Mouse (Mus musculus) T-helper 2 cell (primary cell): ENCODE results near the gene Adcy4.

Experiments used
- in situ Hi-C: fragments of 300-600 bp; cut with MboI, MseI; formaldehyde crosslinking; loops from one replicate; pipeline ENCODE4 v1.15.1; 2025; ENCODE audit warnings: high pct_unique_total_duplicates

The Adcy4 gene

DNA sequence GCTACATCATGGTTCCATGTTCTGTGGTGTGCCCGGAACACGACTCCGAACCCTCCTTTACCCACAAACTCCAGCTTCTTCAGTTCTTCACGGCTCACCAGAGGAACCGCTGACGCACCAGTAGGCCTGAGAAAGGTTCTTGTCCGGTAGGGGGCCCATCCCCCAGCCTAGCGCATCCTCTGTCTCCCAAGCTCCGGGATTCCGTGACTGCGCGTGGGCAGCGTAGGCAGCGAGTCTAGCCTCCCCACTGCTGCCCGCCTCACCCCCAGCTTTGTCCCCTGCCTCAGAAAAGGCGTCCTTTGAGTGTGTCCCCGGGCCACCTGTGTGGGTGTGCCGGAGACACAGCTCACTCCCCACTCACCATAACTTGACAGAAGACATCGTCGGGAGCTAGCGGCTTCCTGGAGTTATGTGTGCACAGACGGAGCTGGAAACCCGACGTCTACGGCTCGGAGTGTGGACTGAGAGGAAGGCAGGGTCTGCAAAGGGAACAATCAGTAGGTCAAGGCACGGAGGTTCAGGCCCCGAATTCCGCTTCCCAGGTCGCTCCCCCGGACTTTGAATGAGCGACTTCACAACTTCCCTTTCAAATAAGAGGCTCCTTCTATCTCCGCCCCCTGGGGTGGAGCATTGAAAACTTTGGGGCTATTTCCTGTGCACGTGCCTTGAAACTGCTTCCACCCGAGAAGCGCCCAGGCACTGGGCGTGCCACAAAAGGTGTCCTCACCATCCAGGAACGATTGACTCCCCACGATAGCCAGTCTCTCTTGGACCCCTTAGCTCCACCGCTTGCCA lies 4.6 kb upstream of the Adcy4 start, which contains the start of gene Ripk3:
Gene Ripk3, minus strand, starts transcription at position 610 of the 795 bp plus-strand sequence.
- in situ Hi-C loops, result loop anchor here (5.0 kb wide), 1 partner anchor 44 kb away; no protein-coding TSS in a partner anchor

GRCm38 (mm10) chr14:55787731-55788130 lies 3.8 kb upstream of the Adcy4 start:
- in situ Hi-C loops, result loop anchor here (5.0 kb wide), 1 partner anchor 45 kb away; no protein-coding TSS in a partner anchor

GRCm38 (mm10) chr14:55785195-55785594 lies 1.3 kb upstream of the Adcy4 start:
- in situ Hi-C loops, result loop anchor here (5.0 kb wide), 1 partner anchor 47 kb away; no protein-coding TSS in a partner anchor

GRCm38 (mm10) chr14:55783171-55783957 lies 531 bp downstream of the Adcy4 start:
- in situ Hi-C loops, result no loop called here

GRCm38 (mm10) chr14:55782361-55782960 lies 1.4 kb downstream of the Adcy4 start:
- in situ Hi-C loops, result no loop called here

DNA sequence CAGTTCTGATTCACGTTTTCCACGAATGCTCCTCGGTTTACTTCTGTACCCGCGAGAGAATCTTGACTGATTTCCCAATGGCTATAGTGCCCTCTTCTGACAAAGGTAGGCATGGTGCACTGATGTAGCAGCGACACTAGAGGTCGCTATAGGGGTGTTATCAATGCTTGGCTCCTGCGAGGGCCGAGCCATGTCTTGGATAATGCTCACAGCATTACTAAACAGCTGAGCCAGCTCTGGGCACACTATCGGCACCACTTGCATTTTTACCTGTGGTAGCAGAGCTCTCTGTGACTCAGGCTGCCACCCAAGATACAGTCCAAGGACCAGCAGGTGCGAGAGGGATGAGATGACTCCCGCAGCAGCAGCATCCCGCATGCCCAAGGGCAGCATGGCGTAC lies 2.6 kb downstream of the Adcy4 start:
- in situ Hi-C loops, result no loop called here

GRCm38 (mm10) chr14:55780736-55781135 lies 3.2 kb downstream of the Adcy4 start:
- in situ Hi-C loops, result no loop called here

GRCm38 (mm10) chr14:55779656-55780055 lies 4.2 kb downstream of the Adcy4 start:
- in situ Hi-C loops, result loop anchor here (5.0 kb wide), 1 partner anchor 83 kb away; no protein-coding TSS in a partner anchor

- in situ Hi-C loops, result loop anchor here (5.0 kb wide), 1 partner anchor 84 kb away; no protein-coding TSS in a partner anchor
Observed at GRCm38 (mm10) chr14:55778686-55779085, 5.2 kb downstream of the Adcy4 start.

DNA sequence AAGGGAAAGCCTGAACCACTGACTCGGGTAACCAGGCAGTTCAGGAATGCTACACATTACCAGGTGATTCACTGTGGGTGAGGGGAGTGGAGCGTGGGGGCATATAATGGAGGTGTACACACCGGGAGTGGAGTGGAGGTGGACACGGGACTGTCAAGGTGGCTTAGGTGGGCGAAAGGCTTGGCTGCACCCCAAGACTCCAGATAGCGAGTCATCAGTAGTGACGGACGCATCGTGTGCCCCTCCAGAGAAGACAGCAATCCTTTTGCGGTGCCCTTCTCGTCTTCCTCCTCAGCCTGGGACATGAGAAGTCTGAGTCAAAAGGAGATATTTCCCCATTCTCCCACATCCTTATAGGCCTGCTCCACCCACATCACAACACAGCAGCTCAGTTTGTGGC lies 6.1 kb downstream of the Adcy4 start:
- in situ Hi-C loops, result loop anchor here (5.0 kb wide), 1 partner anchor 84 kb away; no protein-coding TSS in a partner anchor

- in situ Hi-C loops, result loop anchor here (5.0 kb wide), 1 partner anchor 85 kb away; no protein-coding TSS in a partner anchor
Observed at GRCm38 (mm10) chr14:55777176-55777575, 6.7 kb downstream of the Adcy4 start.

DNA sequence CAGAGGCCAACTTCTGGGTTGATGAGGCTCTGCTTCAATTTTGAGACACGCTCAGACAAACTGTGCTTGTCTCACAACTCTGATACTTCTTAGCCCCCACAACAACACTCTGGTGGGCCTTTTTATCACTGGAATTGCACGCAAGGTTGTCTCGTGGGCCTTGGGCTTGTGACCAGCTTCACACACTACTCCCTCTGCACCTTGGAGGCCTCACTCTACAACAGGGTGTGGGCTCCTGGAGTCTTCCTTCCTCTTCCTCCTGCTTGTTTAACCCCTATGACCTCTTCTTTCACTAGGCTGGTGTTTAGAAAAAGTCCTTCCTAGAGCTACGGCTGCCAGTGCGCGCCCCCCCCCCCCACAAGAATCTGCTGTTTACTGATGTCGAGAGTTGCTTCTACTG lies 7.2 kb downstream of the Adcy4 start:
- in situ Hi-C loops, result loop anchor here (5.0 kb wide), 1 partner anchor 86 kb away; no protein-coding TSS in a partner anchor

GRCm38 (mm10) chr14:55769087-55769703 lies 14.7 kb downstream of the Adcy4 start:
- in situ Hi-C loops, result no loop called here

- in situ Hi-C loops, result no loop called here
Observed at GRCm38 (mm10) chr14:55768555-55768954, 15.3 kb downstream of the Adcy4 start.

- in situ Hi-C loops, result no loop called here
Observed at GRCm38 (mm10) chr14:55767519-55768414, 16.1 kb downstream of the Adcy4 start.

- in situ Hi-C loops, result no loop called here
Observed at GRCm38 (mm10) chr14:55765696-55766095, 18.2 kb downstream of the Adcy4 start, which contains the start of gene Ltb4r1. Gene Ltb4r1 (plus strand): TSS chr14:55765962.

GRCm38 (mm10) chr14:55763166-55763565 lies 20.7 kb downstream of the Adcy4 start:
- in situ Hi-C loops, result no loop called here

- in situ Hi-C loops, result no loop called here
Observed at GRCm38 (mm10) chr14:55762001-55762821, 21.7 kb downstream of the Adcy4 start.

GRCm38 (mm10) chr14:55761163-55761562 lies 22.7 kb downstream of the Adcy4 start, which contains the start of gene Ltb4r2:
Gene Ltb4r2 (plus strand): TSS chr14:55761428.
- in situ Hi-C loops, result no loop called here
